Mouse (Mus musculus): ENCODE results near the gene Gm20696.

GRCm38 (mm10) chr6:99572071-99572470 is 94.5 kb downstream of the Gm20696 start:
- TF ChIP-seq CTCF (IDR thresholded peaks at IDR 0.05; ENCODE audit: extremely low read depth, insufficient read depth, low read length) (no peak), POLR2A (IDR thresholded peaks at IDR 0.05; ENCODE audit: extremely low read depth, insufficient read depth, low read length) (no peak)
